Mouse (Mus musculus) bone marrow, adult 2 months (tissue): ENCODE measurements at regions not wholly inside any gene's neighbourhood (a gene's known extent, or its start where the extent isn't known, plus 50 kb on each side); places are given as distances from the start of the nearest gene placed in this dataset.

Experiments
- H3K27ac ChIP-seq: fragments of 200-500 bp; 2 replicates; pipeline ENCODE4 v1.5.1; 2012; ENCODE audit warnings: low read depth, mild to moderate bottlenecking, control low read depth, inconsistent platforms, low read length; ENCODE audit not compliant: control insufficient read depth, poor library complexity, insufficient read depth
- H3K4me1 ChIP-seq: fragments of 200-500 bp; 2 replicates; pipeline ENCODE4 v1.6.1; 2011; ENCODE audit warnings: low read length; ENCODE audit not compliant: control insufficient read depth, insufficient read depth
- H3K4me3 ChIP-seq: fragments of 200-500 bp; replicated peaks from 2 replicates; pipeline ENCODE3; 2011; ENCODE audit warnings: mild to moderate bottlenecking, low read depth, low read length, control low read depth; ENCODE audit not compliant: control insufficient read depth
- CTCF ChIP-seq: fragments of 200-500 bp; IDR thresholded peaks from 2 replicates; pipeline ENCODE4 v1.5.1; 2011; ENCODE audit warnings: low read length, control low read depth; ENCODE audit not compliant: control insufficient read depth, insufficient read depth
- POLR2A ChIP-seq: fragments of 200-500 bp; IDR thresholded peaks from 2 replicates; pipeline ENCODE4 v1.6.1; 2011; ENCODE audit warnings: low read depth, mild to moderate bottlenecking, control low read depth, low read length, borderline replicate concordance; ENCODE audit not compliant: control insufficient read depth
- WGBS: fragments of 180-500 bp; shearing (Covaris S2); methylation state at CpG from one replicate; pipeline ENCODE4 v1.1.7; 2018; 5-methylcytosine and 5-hydroxymethylcytosine counted together

GRCm38 (mm10) chr1:98147361-98147760 lies 51.9 kb upstream of the Pam start:
- Histone ChIP-seq H3K27ac (no peak overlapping the region), H3K4me3 (no peak overlapping the region), H3K4me1 (no peaks in the 10 kb centered on the region; the same call in 1 of the 2 replicates)
- TF ChIP-seq POLR2A (no peak), CTCF (no peak)
- 79% methylated on average over 3 of the region's 3 CpGs for WGBS
